Mouse (Mus musculus) lung, embryonic 16.5 days (tissue): ENCODE data around the gene Spag16. TPM values are rescaled to one million over a fixed set of nuclear protein-coding genes. Genes with fewer than 3 reads are reported as not detected.

Experiments
- ATAC-seq: fragments of 200-750 bp; cut with Nextera tagmentation; 2 replicates; pipeline ENCODE4 v1.8.0; 2017; ENCODE audit warnings: low read depth, mild to moderate bottlenecking, moderate library complexity
- H3K27ac ChIP-seq: fragments of 300-500 bp; sonication (generic); 2 replicates; pipeline ENCODE4 v1.5.1; 2014; ENCODE audit warnings: mild to moderate bottlenecking, control low read depth, low read length
- H3K27me3 ChIP-seq: fragments of 300-500 bp; sonication (generic); 2 replicates; pipeline ENCODE4 v1.6.1; 2014; ENCODE audit warnings: low read depth, low read length, mixed read lengths; ENCODE audit not compliant: control insufficient read depth, insufficient read depth
- H3K36me3 ChIP-seq: fragments of 300-500 bp; sonication (generic); 2 replicates; pipeline ENCODE4 v1.6.1; 2014; ENCODE audit warnings: low read length; ENCODE audit not compliant: control insufficient read depth, insufficient read depth
- H3K4me1 ChIP-seq: fragments of 300-500 bp; sonication (generic); replicated peaks from 2 replicates; pipeline ENCODE4 v1.6.1; 2014; ENCODE audit warnings: low read length, mixed read lengths; ENCODE audit not compliant: control insufficient read depth, insufficient read depth
- H3K4me2 ChIP-seq: fragments of 300-500 bp; sonication (generic); 2 replicates; pipeline ENCODE4 v1.6.1; 2014; ENCODE audit warnings: low read depth, low read length, control low read depth
- H3K4me3 ChIP-seq: fragments of 300-500 bp; sonication (generic); 2 replicates; pipeline ENCODE4 v1.5.1; 2014; ENCODE audit warnings: mild to moderate bottlenecking, low read length, control low read depth
- H3K9ac ChIP-seq: fragments of 300-500 bp; sonication (generic); 2 replicates; pipeline ENCODE4 v1.6.1; 2014; ENCODE audit warnings: low read length, control low read depth
- H3K9me3 ChIP-seq: fragments of 300-500 bp; sonication (generic); 2 replicates; pipeline ENCODE4 v1.6.1; 2016; ENCODE audit warnings: low read length; ENCODE audit not compliant: control insufficient read depth
- WGBS: fragments of 180-500 bp; shearing (Covaris S2); extraction: QIAGEN DNeasy Blood & Tissue Kit; methylation state at CpG from one replicate; pipeline ENCODE4 v1.1.7; 2014; 5-methylcytosine and 5-hydroxymethylcytosine counted together
- polyA plus RNA-seq: library from polyadenylated mRNA; unstranded; fragments of >200 nt; fragmentation: Nextera tagmentation; extraction: Ambion mirVana; gene quantifications from 2 replicates; pipeline ENCODE4 v1.2.1, GENCODE M21; 2015

Gene Spag16
- polyA plus RNA-seq, 1 experiment from 2014 or later: 2.2 TPM

GRCm38 (mm10) chr1:70320951-70321350 lies 494.2 kb downstream of the Spag16 start:
- H3K4me1 ChIP-seq: no peaks in the 10 kb centered on the region
- no peak overlapping the region for H3K9ac ChIP-seq
- no peaks in the 10 kb centered on the region for H3K36me3 ChIP-seq
- no peaks in the 10 kb centered on the region for H3K9me3 ChIP-seq
- H3K27me3 ChIP-seq: no peaks in the 10 kb centered on the region
- H3K4me3 ChIP-seq: no peak overlapping the region
- no peak for ATAC-seq
- H3K27ac ChIP-seq: no peak overlapping the region
- H3K4me2 ChIP-seq: no peak overlapping the region
- WGBS: 80% methylated on average over 4 of the region's 4 CpGs

- no peak for ATAC-seq
Measured at GRCm38 (mm10) chr1:70346179-70346578, 519.4 kb downstream of the Spag16 start.

GRCm38 (mm10) chr1:70351371-70351770 lies 524.6 kb downstream of the Spag16 start:
- no peaks in the 10 kb centered on the region for H3K36me3 ChIP-seq
- H3K9me3 ChIP-seq: no peaks in the 10 kb centered on the region
- no peak overlapping the region for H3K4me3 ChIP-seq
- no peaks in the 10 kb centered on the region for H3K4me1 ChIP-seq
- H3K27ac ChIP-seq: no peak overlapping the region
- no peak overlapping the region for H3K9ac ChIP-seq
- H3K4me2 ChIP-seq: no peak overlapping the region
- no peaks in the 10 kb centered on the region for H3K27me3 ChIP-seq
- 54% methylated on average over 3 of the region's 3 CpGs for WGBS
- ATAC-seq: no peak

More at GRCm38 (mm10) chr1:70346179-70346578, 519.4 kb downstream of the Spag16 start:
- no peak overlapping the region for H3K4me3 ChIP-seq
- no peak overlapping the region for H3K4me2 ChIP-seq
- 66% methylated on average over 2 of the region's 2 CpGs for WGBS
- no peak overlapping the region for H3K9ac ChIP-seq
- H3K27me3 ChIP-seq: no peaks in the 10 kb centered on the region
- no peaks in the 10 kb centered on the region for H3K36me3 ChIP-seq
- no peaks in the 10 kb centered on the region for H3K4me1 ChIP-seq
- no peak overlapping the region for H3K27ac ChIP-seq
- no peaks in the 10 kb centered on the region for H3K9me3 ChIP-seq

- no peaks in the 10 kb centered on the region for H3K9me3 ChIP-seq
- H3K4me2 ChIP-seq: no peak overlapping the region
- H3K4me3 ChIP-seq: no peak overlapping the region
- H3K27me3 ChIP-seq: no peaks in the 10 kb centered on the region
- no peak for ATAC-seq
- no peak overlapping the region for H3K9ac ChIP-seq
- no peaks in the 10 kb centered on the region for H3K36me3 ChIP-seq
- no peaks in the 10 kb centered on the region for H3K4me1 ChIP-seq
- no peak overlapping the region for H3K27ac ChIP-seq
Measured at GRCm38 (mm10) chr1:70354014-70354413, 527.2 kb downstream of the Spag16 start.

GRCm38 (mm10) chr1:70371721-70372120 lies 545.0 kb downstream of the Spag16 start:
- H3K4me1 ChIP-seq: no peaks in the 10 kb centered on the region
- no peaks in the 10 kb centered on the region for H3K36me3 ChIP-seq
- no peak overlapping the region for H3K9ac ChIP-seq
- no peak overlapping the region for H3K27ac ChIP-seq
- H3K4me3 ChIP-seq: no peak overlapping the region
- H3K9me3 ChIP-seq: no peaks in the 10 kb centered on the region
- WGBS: 40% methylated on average over 4 of the region's 4 CpGs
- H3K27me3 ChIP-seq: no peaks in the 10 kb centered on the region
- no peak for ATAC-seq
- no peak overlapping the region for H3K4me2 ChIP-seq

GRCm38 (mm10) chr1:70380096-70380495 lies 553.3 kb downstream of the Spag16 start:
- ATAC-seq: no peak
- Histone ChIP-seq H3K9ac (no peak overlapping the region), H3K36me3 (no peaks in the 10 kb centered on the region), H3K4me1 (no peaks in the 10 kb centered on the region), H3K27ac (no peak overlapping the region), H3K27me3 (no peaks in the 10 kb centered on the region), H3K9me3 (no peaks in the 10 kb centered on the region), H3K4me3 (no peak overlapping the region), H3K4me2 (no peak overlapping the region)
- 81% methylated on average over 7 of the region's 7 CpGs for WGBS

- ATAC-seq: no peak
- Histone ChIP-seq H3K27ac (no peak overlapping the region), H3K4me1 (no peaks in the 10 kb centered on the region), H3K27me3 (no peaks in the 10 kb centered on the region), H3K4me2 (no peak overlapping the region), H3K9ac (no peak overlapping the region), H3K9me3 (no peaks in the 10 kb centered on the region), H3K36me3 (no peaks in the 10 kb centered on the region), H3K4me3 (no peak overlapping the region)
- WGBS: 70% methylated on average over 9 of the region's 9 CpGs
Measured at GRCm38 (mm10) chr1:70442209-70443080, 615.7 kb downstream of the Spag16 start.

- ATAC-seq: no peak
- 74% methylated on average over 1 of the region's 1 CpGs for WGBS
Measured at GRCm38 (mm10) chr1:70479864-70480263, 653.1 kb downstream of the Spag16 start.

GRCm38 (mm10) chr1:70518918-70519317 lies 692.1 kb downstream of the Spag16 start:
- Histone ChIP-seq H3K4me2 (no peak overlapping the region), H3K36me3 (no peaks in the 10 kb centered on the region), H3K9ac (no peak overlapping the region), H3K27ac (no peak overlapping the region), H3K4me3 (no peak overlapping the region), H3K4me1 (no peaks in the 10 kb centered on the region), H3K9me3 (no peaks in the 10 kb centered on the region), H3K27me3 (no peaks in the 10 kb centered on the region)
- no peak for ATAC-seq

More at GRCm38 (mm10) chr1:70479864-70480263, 653.1 kb downstream of the Spag16 start:
- Histone ChIP-seq H3K36me3 (no peaks in the 10 kb centered on the region), H3K9ac (no peak overlapping the region), H3K9me3 (no peaks in the 10 kb centered on the region), H3K27ac (no peak overlapping the region), H3K4me1 (no peaks in the 10 kb centered on the region), H3K4me3 (no peak overlapping the region), H3K27me3 (no peaks in the 10 kb centered on the region), H3K4me2 (no peak overlapping the region)
